Mouse (Mus musculus): ENCODE measurements at regions not wholly inside any gene's neighbourhood (a gene's known extent, or its start where the extent isn't known, plus 50 kb on each side); places are given as distances from the start of the nearest gene placed in this dataset.

DNA sequence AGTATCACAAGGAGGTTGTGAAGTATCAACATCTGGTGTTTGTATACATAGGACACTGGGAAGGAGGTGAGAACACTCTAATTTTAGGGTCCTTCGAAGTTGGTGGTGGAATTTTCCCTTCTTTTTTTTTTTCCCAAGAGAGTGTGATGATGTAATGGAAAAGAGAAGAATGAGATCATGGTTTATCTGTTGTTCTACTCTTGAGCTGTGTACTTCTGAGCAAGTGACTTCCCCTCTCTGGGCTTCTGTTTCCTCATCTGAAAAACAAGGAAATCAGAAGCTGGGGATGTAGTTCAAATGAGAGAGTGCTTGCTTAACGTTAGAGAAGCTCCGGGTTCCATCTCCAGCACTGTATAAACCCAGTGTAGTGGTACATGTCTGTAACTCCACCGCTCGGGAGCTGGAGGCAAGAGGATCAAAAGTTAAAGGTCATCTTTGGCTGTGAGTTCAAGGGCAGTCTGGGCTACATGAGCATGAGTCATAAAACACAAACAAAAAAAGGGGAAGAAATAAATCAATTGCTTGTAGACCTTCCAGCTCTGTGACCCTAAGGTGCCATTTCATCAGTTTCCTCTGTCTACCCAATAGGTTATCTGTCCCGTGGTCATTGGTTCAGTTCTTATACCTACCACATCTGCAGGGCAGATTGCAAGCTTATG is 132.5 kb upstream of the Cxcr4 start:
- TF ChIP-seq CTCF (IDR thresholded peaks at IDR 0.05; ENCODE audit: low read depth, low read length) (no peak), POLR2A (IDR thresholded peaks at IDR 0.05; ENCODE audit: insufficient read depth, low read length) (no peak), EP300 (IDR thresholded peaks at IDR 0.05; ENCODE audit: insufficient read depth, low read depth, low read length) (no peak)

Data from ES-Bruce4 (cell line).